Mouse (Mus musculus) CH12.LX (cell line): ENCODE results near the gene Dnah8. TPM values are rescaled to one million over a fixed set of nuclear protein-coding genes. Genes with fewer than 3 reads are reported as not detected.

Experiments used
- DNase-seq: peaks from one replicate; pipeline ENCODE4 v3.0.0-alpha.2; 2013; ENCODE audit errors: extremely low read depth
- H3K27ac ChIP-seq: 2 replicates; pipeline ENCODE4 v1.5.1; 2012; ENCODE audit warnings: low read depth, mild to moderate bottlenecking, control low read depth, moderate library complexity; ENCODE audit not compliant: insufficient read depth
- H3K27me3 ChIP-seq: replicated peaks from 2 replicates; pipeline ENCODE3; 2012; ENCODE audit warnings: inconsistent platforms
- H3K36me3 ChIP-seq, 2 experiments: replicated peaks in 1 of 2; 2 replicates each; pipeline versions ENCODE3 to v1.6.1; 2012; ENCODE audit warnings: inconsistent platforms in 1 of 2, low read length in 1 of 2, mild to moderate bottlenecking in 1 of 2, mixed read lengths in 1 of 2, moderate library complexity in 1 of 2; ENCODE audit not compliant: control insufficient read depth in 1 of 2, insufficient read depth in 1 of 2
- H3K4me1 ChIP-seq, 2 experiments: 2 replicates each; pipeline ENCODE4 v1.6.1; 2012; ENCODE audit warnings: inconsistent platforms in 1 of 2, moderate library complexity in 1 of 2; ENCODE audit not compliant: insufficient read depth in 2 of 2, control insufficient read depth in 1 of 2
- H3K4me2 ChIP-seq: 2 replicates; pipeline ENCODE4 v1.6.1; 2012; ENCODE audit warnings: low read depth, mild to moderate bottlenecking, control low read depth; ENCODE audit not compliant: poor library complexity, insufficient read depth, severe bottlenecking
- H3K4me3 ChIP-seq, 3 experiments: fragments of 150-350 bp in 1 of 3; sonication (generic) in 1 of 3; replicated peaks in 1 of 3; 2 replicates each; pipeline versions ENCODE3 to v1.5.1; 2011 to 2012; ENCODE audit warnings: low read depth in 2 of 3, low read length in 2 of 3, mild to moderate bottlenecking in 2 of 3, moderate library complexity in 2 of 3, control low read depth in 1 of 3, improper control_type of control experiment in 1 of 3, inconsistent platforms in 1 of 3, mixed read lengths in 1 of 3; ENCODE audit not compliant: poor library complexity in 1 of 3
- H3K79me2 ChIP-seq: replicated peaks from 2 replicates; pipeline ENCODE4 v1.6.1; 2012; ENCODE audit warnings: mild to moderate bottlenecking, moderate library complexity; ENCODE audit not compliant: control insufficient read depth, poor library complexity, insufficient read depth, severe bottlenecking; ENCODE audit errors: extremely low read depth
- H3K9ac ChIP-seq: 2 replicates; pipeline ENCODE4 v1.6.1; 2012; ENCODE audit warnings: low read depth, mild to moderate bottlenecking, control low read depth, moderate library complexity; ENCODE audit not compliant: insufficient read depth
- H3K9me3 ChIP-seq: replicated peaks from 2 replicates; pipeline ENCODE3; 2012; ENCODE audit warnings: low read length, inconsistent platforms, mixed read lengths
- CHD2 ChIP-seq: IDR thresholded peaks from 2 replicates; pipeline ENCODE4 v1.6.1; 2011; ENCODE audit warnings: low read length, improper control_type of control experiment
- CTCF ChIP-seq, 2 experiments: IDR thresholded peaks in 1 of 2; conservative IDR thresholded peaks in 1 of 2; 2 replicates each; pipeline ENCODE4 v1.5.1; 2011 to 2012; ENCODE audit warnings: low read depth in 2 of 2, low read length in 2 of 2, improper control_type of control experiment in 1 of 2, inconsistent platforms in 1 of 2, mild to moderate bottlenecking in 1 of 2, moderate library complexity in 1 of 2
- ETS1 ChIP-seq: conservative IDR thresholded peaks from 2 replicates; pipeline ENCODE4 v1.6.1; 2012; ENCODE audit warnings: low read depth, mild to moderate bottlenecking, inconsistent platforms, low read length, improper control_type of control experiment, moderate library complexity
- JUN ChIP-seq: IDR thresholded peaks from 2 replicates; pipeline ENCODE4 v1.6.1; 2011; ENCODE audit warnings: low read depth, mild to moderate bottlenecking, low read length, improper control_type of control experiment, moderate library complexity; ENCODE audit not compliant: insufficient read depth
- KAT2A ChIP-seq: IDR thresholded peaks from 2 replicates; pipeline ENCODE4 v1.6.1; 2012; ENCODE audit warnings: low read length, improper control_type of control experiment, inconsistent platforms; ENCODE audit not compliant: insufficient replicate concordance
- MAFK ChIP-seq: IDR thresholded peaks from 2 replicates; pipeline ENCODE4 v1.6.1; 2011; ENCODE audit warnings: low read length, improper control_type of control experiment; ENCODE audit not compliant: insufficient replicate concordance
- MAX ChIP-seq: IDR thresholded peaks from 2 replicates; pipeline ENCODE4 v1.6.1; 2011; ENCODE audit warnings: low read length, improper control_type of control experiment
- MXI1 ChIP-seq: IDR thresholded peaks from 2 replicates; pipeline ENCODE4 v1.6.1; 2011; ENCODE audit warnings: mild to moderate bottlenecking, low read depth, low read length, improper control_type of control experiment
- MYC ChIP-seq: IDR thresholded peaks from 2 replicates; pipeline ENCODE4 v1.6.1; 2011; ENCODE audit warnings: low read depth, mild to moderate bottlenecking, improper control_type of control experiment, low read length
- NELFE ChIP-seq: IDR thresholded peaks from 2 replicates; pipeline ENCODE4 v1.6.1; 2011; ENCODE audit warnings: low read depth, low read length, improper control_type of control experiment
- PAX5 ChIP-seq: IDR thresholded peaks from 2 replicates; pipeline ENCODE4 v1.6.1; 2012; ENCODE audit warnings: low read length, inconsistent platforms, mixed read lengths
- POLR2AphosphoS2 ChIP-seq: IDR thresholded peaks from 2 replicates; pipeline ENCODE4 v1.6.1; 2011; ENCODE audit warnings: low read depth, low read length, improper control_type of control experiment
- TBP ChIP-seq: conservative IDR thresholded peaks from 2 replicates; pipeline ENCODE4 v1.6.1; 2011; ENCODE audit warnings: low read depth, low read length, improper control_type of control experiment
- TCF12 ChIP-seq: IDR thresholded peaks from 2 replicates; pipeline ENCODE4 v1.6.1; 2014; ENCODE audit warnings: low read depth, mild to moderate bottlenecking, inconsistent platforms, low read length, improper control_type of control experiment
- UBTF ChIP-seq: IDR thresholded peaks from 2 replicates; pipeline ENCODE4 v1.6.1; 2012; ENCODE audit warnings: low read depth, mild to moderate bottlenecking, inconsistent platforms, low read length, improper control_type of control experiment, moderate library complexity
- USF1 ChIP-seq: IDR thresholded peaks from 2 replicates; pipeline ENCODE4 v1.6.1; 2014; ENCODE audit warnings: low read depth, mild to moderate bottlenecking, inconsistent platforms, low read length, improper control_type of control experiment
- USF2 ChIP-seq: conservative IDR thresholded peaks from 2 replicates; pipeline ENCODE4 v1.6.1; 2011; ENCODE audit warnings: low read depth, low read length, improper control_type of control experiment
- ZMIZ1 ChIP-seq: IDR thresholded peaks from 2 replicates; pipeline ENCODE4 v1.6.1; 2012; ENCODE audit warnings: low read depth, mild to moderate bottlenecking, inconsistent platforms, low read length, improper control_type of control experiment
- ZNF384 ChIP-seq: IDR thresholded peaks from 2 replicates; pipeline ENCODE4 v1.6.1; 2012; ENCODE audit warnings: low read depth, low read length, improper control_type of control experiment, inconsistent platforms
- dilution Hi-C: fragments of 300-500 bp; cut with MboI; formaldehyde crosslinking; loops from 2 replicates; pipeline ENCODE4 v1.14.3; 2020; ENCODE audit warnings: low sequenced_read_pairs; ENCODE audit not compliant: extremely low pct_unique_long_range_greater_than_20kb, extremely low pct_ligation_motif_present
- in situ Hi-C: fragments of 300-500 bp; cut with MboI; formaldehyde crosslinking; loops from 3 replicates; pipeline ENCODE4 v1.14.3; 2019; ENCODE audit warnings: low sequenced_read_pairs, low pct_ligation_motif_present, low pct_unique_long_range_greater_than_20kb, mixed read lengths
- polyA plus RNA-seq: library from polyadenylated mRNA; unstranded; fragments of >175 nt; gene quantifications from 2 replicates; pipeline ENCODE4 v1.2.1, GENCODE M21; 2012; ENCODE audit warnings: low read depth; ENCODE audit not compliant: insufficient read length
- total RNA-seq, 2 experiments: library from RNA; depleted of rRNA; stranded (reverse); fragments of 300-350 nt in 1 of 2; fragments of >200 nt in 1 of 2; gene quantifications; 2 replicates each; pipeline ENCODE4 v1.2.3; 2012 to 2014

Gene Dnah8
- total and polyA plus RNA-seq, 3 experiments, result 0.09 to 0.99 TPM; not detected in 1

- Histone ChIP-seq H3K36me3 (no peaks in the 10 kb centered on the region), H3K4me3 (no peak overlapping the region), H3K27ac (no peak overlapping the region), H3K79me2 (no peaks in the 10 kb centered on the region), H3K4me2 (no peak overlapping the region), H3K4me1 (peaks cover 0 to 4% of the 10 kb centered on the region in 2 experiments; a peak in 1 of 4 replicates), H3K9ac (no peak overlapping the region), H3K9me3 (peaks cover 12% of the 10 kb centered on the region), H3K27me3 (no peaks in the 10 kb centered on the region)
- TF ChIP-seq ZNF384 (no peak), PAX5 (no peak), CTCF (conservative IDR thresholded peaks at IDR 0.05 in 1 of 2, IDR thresholded peaks at IDR 0.05 in 1 of 2; ENCODE audit: low read depth in 2 of 2, low read length in 2 of 2) (peak; percentile 34 to 39), UBTF (no peak)
- dilution Hi-C loops (no loop called here), in situ Hi-C loops (no loop called here)
- DNase-seq, result peak; percentile 10
Observed at GRCm38 (mm10) chr17:30648770-30649169, 24.6 kb downstream of the Dnah8 start.

- Histone ChIP-seq H3K79me2 (no peaks in the 10 kb centered on the region), H3K36me3 (no peaks in the 10 kb centered on the region), H3K4me2 (no peak overlapping the region), H3K27ac (no peak overlapping the region), H3K27me3 (no peaks in the 10 kb centered on the region), H3K9ac (no peak overlapping the region), H3K9me3 (peaks cover 12% of the 10 kb centered on the region), H3K4me1 (peaks cover 0 to 4% of the 10 kb centered on the region in 2 experiments; a peak in 1 of 4 replicates)
- in situ Hi-C loops, result no loop called here
- dilution Hi-C loops, result no loop called here
- TF ChIP-seq CTCF (conservative IDR thresholded peaks at IDR 0.05 in 1 of 2, IDR thresholded peaks at IDR 0.05 in 1 of 2; ENCODE audit: low read depth in 2 of 2, low read length in 2 of 2) (peak; percentile 61 to 95), USF1 (no peak)
- TF ChIP-seq, all 38 proteins: peak for 1
- peak; percentile 17 for DNase-seq
- no peak overlapping the region for H3K4me3 ChIP-seq
Observed at GRCm38 (mm10) chr17:30653010-30653409, 28.9 kb downstream of the Dnah8 start.

DNA sequence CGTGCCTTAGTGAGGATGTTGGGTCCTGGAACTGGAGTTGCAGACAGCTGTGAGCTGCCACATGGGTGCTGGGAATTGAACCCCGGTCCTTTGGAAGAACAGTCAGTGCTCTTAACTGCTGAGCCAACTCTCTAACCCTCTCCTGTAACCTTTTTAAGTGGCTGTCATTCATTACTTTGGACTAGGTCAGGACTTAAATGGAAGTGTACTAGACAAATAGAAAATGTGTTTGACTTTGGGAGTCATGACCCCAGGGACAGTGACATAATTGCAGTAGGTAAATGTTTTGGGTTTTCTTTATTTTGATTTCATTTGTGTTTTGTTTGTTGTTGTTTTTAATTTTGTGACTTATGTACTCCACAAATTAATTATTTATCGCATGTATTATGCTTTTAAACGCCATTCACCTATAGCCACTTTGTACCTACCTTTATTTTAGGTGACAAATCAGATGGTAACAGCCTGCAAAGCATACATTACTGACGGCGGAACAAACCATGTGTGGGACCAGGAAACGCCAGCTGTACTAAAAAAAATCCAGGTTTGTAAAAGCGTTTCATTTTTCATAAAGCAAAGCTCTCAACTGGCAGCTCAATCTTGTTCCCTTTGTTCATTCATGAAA lies 33.5 kb downstream of the Dnah8 start:
- H3K4me1 ChIP-seq, result no peaks in the 10 kb centered on the region
- H3K9ac ChIP-seq, result no peak overlapping the region
- no peak for DNase-seq
- in situ Hi-C loops, result no loop called here
- no peak for TF ChIP-seq NELFE
- TF ChIP-seq CTCF (conservative IDR thresholded peaks at IDR 0.05 in 1 of 2, IDR thresholded peaks at IDR 0.05 in 1 of 2; ENCODE audit: low read depth in 2 of 2, low read length in 2 of 2), result no peak
- TF ChIP-seq MAX, result no peak
- TF ChIP-seq MAFK, result no peak
- TF ChIP-seq ZMIZ1, result no peak
- TF ChIP-seq MXI1, result no peak
- TF ChIP-seq TBP, result no peak
- TF ChIP-seq JUN, result no peak
- no peak for TF ChIP-seq KAT2A
- no peak for TF ChIP-seq TCF12
- TF ChIP-seq MYC, result no peak
- TF ChIP-seq POLR2AphosphoS2, result no peak
- TF ChIP-seq ETS1, result no peak
- TF ChIP-seq ZNF384, result no peak
- no peak for TF ChIP-seq USF2
- TF ChIP-seq CHD2, result no peak
- H3K27ac ChIP-seq, result no peak overlapping the region
- no peaks in the 10 kb centered on the region for H3K79me2 ChIP-seq
- H3K4me2 ChIP-seq, result no peak overlapping the region
- H3K36me3 ChIP-seq, result no peaks in the 10 kb centered on the region
- dilution Hi-C loops, result no loop called here
- no peak overlapping the region for H3K4me3 ChIP-seq
- H3K27me3 ChIP-seq, result no peaks in the 10 kb centered on the region
- peaks cover 3% of the 10 kb centered on the region for H3K9me3 ChIP-seq
